Mouse (Mus musculus) mouse embryonic stem cell (cell line): ENCODE measurements around the gene Fbxo9.
"Not testable (repeated sequence)": the region's sequence is repeated elsewhere in the genome, so short reads cannot be mapped to it uniquely, and the experiment has no call there.

ENCODE experiments used
- in situ Hi-C, 2 experiments: fragments of 300-500 bp; cut with MboI; formaldehyde crosslinking; loops; 1 replicate in 1 of 2; 3 replicates in 1 of 2; pipeline ENCODE4 v1.14.3; 2019 to 2020; ENCODE audit warnings: low sequenced_read_pairs in 2 of 2, low pct_unique_long_range_greater_than_20kb in 1 of 2, mixed read lengths in 1 of 2; ENCODE audit not compliant: unreplicated experiment in 1 of 2

Fbxo9 gene

GRCm38 (mm10) chr9:78084341-78084740 lies 24.5 kb downstream of the Fbxo9 start:
- in situ Hi-C loops = no loop called here

- in situ Hi-C loops = no loop called here
Measured at GRCm38 (mm10) chr9:78081835-78082234, 27.0 kb downstream of the Fbxo9 start.

GRCm38 (mm10) chr9:78078240-78078639 lies 30.6 kb downstream of the Fbxo9 start:
- in situ Hi-C loops = loop anchor here in 1 of 2 experiments (5.0 kb wide), 1 partner anchor 46 kb away; no protein-coding TSS in a partner anchor

GRCm38 (mm10) chr9:78075256-78075655 lies 33.6 kb downstream of the Fbxo9 start:
- in situ Hi-C loops = loop anchor here in 1 of 2 experiments (5.0 kb wide), 1 partner anchor 43 kb away; no protein-coding TSS in a partner anchor

GRCm38 (mm10) chr9:78073713-78074340 lies 35.0 kb downstream of the Fbxo9 start:
- in situ Hi-C loops = no loop called here

GRCm38 (mm10) chr9:78073291-78073690 lies 35.6 kb downstream of the Fbxo9 start:
- in situ Hi-C loops = not testable (repeated sequence)

GRCm38 (mm10) chr9:78071626-78072025 lies 37.2 kb downstream of the Fbxo9 start:
- in situ Hi-C loops = no loop called here

GRCm38 (mm10) chr9:78070496-78070895 lies 38.4 kb downstream of the Fbxo9 start:
- in situ Hi-C loops = no loop called here

GRCm38 (mm10) chr9:78064121-78064520 lies 44.7 kb downstream of the Fbxo9 start:
- in situ Hi-C loops = no loop called here

GRCm38 (mm10) chr9:78062392-78062791 lies 46.5 kb downstream of the Fbxo9 start:
- in situ Hi-C loops = no loop called here

- in situ Hi-C loops = no loop called here
Measured at GRCm38 (mm10) chr9:78059525-78060120, 49.2 kb downstream of the Fbxo9 start.

- in situ Hi-C loops = no loop called here
Measured at GRCm38 (mm10) chr9:78054298-78054697, 54.6 kb downstream of the Fbxo9 start.

- in situ Hi-C loops = no loop called here
Measured at GRCm38 (mm10) chr9:78053821-78054220, 55.0 kb downstream of the Fbxo9 start.

- in situ Hi-C loops = no loop called here
Measured at GRCm38 (mm10) chr9:78051677-78052076, 57.2 kb downstream of the Fbxo9 start, which contains the start of gene Gcm1. TSS of gene Gcm1 (plus strand) at chr9:78051924.

- in situ Hi-C loops = no loop called here
Measured at GRCm38 (mm10) chr9:78050452-78050970, 58.4 kb downstream of the Fbxo9 start.

GRCm38 (mm10) chr9:78046755-78047154 lies 62.1 kb downstream of the Fbxo9 start:
- in situ Hi-C loops = no loop called here

- in situ Hi-C loops = no loop called here
Measured at GRCm38 (mm10) chr9:78045171-78045570, 63.7 kb downstream of the Fbxo9 start.

GRCm38 (mm10) chr9:78038755-78039489 lies 69.9 kb downstream of the Fbxo9 start:
- in situ Hi-C loops = no loop called here

GRCm38 (mm10) chr9:78035831-78036230 lies 73.0 kb downstream of the Fbxo9 start:
- in situ Hi-C loops = no loop called here
